Mouse (Mus musculus) myocyte (in vitro differentiated cells): Measurements from ENCODE around the gene Lrrc63. TPM values are rescaled to one million over a fixed set of nuclear protein-coding genes. Genes with fewer than 3 reads are reported as not detected.

ENCODE experiments used
- H3K27me3 ChIP-seq: one replicate; pipeline ENCODE4 v1.6.1; 2011; ENCODE audit not compliant: control insufficient read depth, insufficient read depth, insufficient read length
- H3K36me3 ChIP-seq: one replicate; pipeline ENCODE4 v1.6.1; 2011; ENCODE audit not compliant: control insufficient read depth, insufficient read depth
- H3K4me2 ChIP-seq: one replicate; pipeline ENCODE4 v1.6.1; 2011; ENCODE audit warnings: low read depth, control low read depth
- H3K4me3 ChIP-seq: one replicate; pipeline ENCODE4 v1.5.1; 2011; ENCODE audit warnings: mild to moderate bottlenecking, control low read depth, moderate library complexity
- H3K79me2 ChIP-seq: one replicate; pipeline ENCODE4 v1.6.1; 2011; ENCODE audit not compliant: control insufficient read depth, insufficient read depth
- H3ac ChIP-seq: one replicate; pipeline ENCODE4 v1.6.1; 2011; ENCODE audit not compliant: control insufficient read depth, insufficient read length
- CEBPB ChIP-seq: IDR thresholded peaks from 2 replicates; pipeline ENCODE4 v1.6.1; 2011; ENCODE audit warnings: mild to moderate bottlenecking, moderate library complexity; ENCODE audit not compliant: poor library complexity, insufficient read depth, severe bottlenecking
- E2F4 ChIP-seq: IDR thresholded peaks from one replicate; pipeline ENCODE4 v1.6.1; 2011; ENCODE audit warnings: mild to moderate bottlenecking, control low read depth, moderate library complexity; ENCODE audit not compliant: insufficient read depth
- MAX ChIP-seq: IDR thresholded peaks from one replicate; pipeline ENCODE4 v1.6.1; 2011; ENCODE audit warnings: low read depth, mild to moderate bottlenecking, control low read depth
- MYOD1 ChIP-seq, 3 experiments: IDR thresholded peaks; one replicate each; pipeline ENCODE4 v1.6.1; 2011; ENCODE audit warnings: control low read depth in 2 of 3, low read depth in 2 of 3, mild to moderate bottlenecking in 2 of 3, moderate library complexity in 1 of 3; ENCODE audit not compliant: insufficient read length in 2 of 3, control insufficient read depth in 1 of 3
- MYOG ChIP-seq, 3 experiments: IDR thresholded peaks; one replicate each; pipeline ENCODE4 v1.6.1; 2011; ENCODE audit warnings: control low read depth in 2 of 3, low read depth in 2 of 3, mild to moderate bottlenecking in 2 of 3; ENCODE audit not compliant: insufficient read length in 2 of 3, control insufficient read depth in 1 of 3, insufficient read depth in 1 of 3
- POLR2A ChIP-seq: IDR thresholded peaks from one replicate; pipeline ENCODE4 v1.6.1; 2011; ENCODE audit warnings: low read depth, mild to moderate bottlenecking, control low read depth, moderate library complexity; ENCODE audit not compliant: insufficient read length
- POLR2AphosphoS2 ChIP-seq: IDR thresholded peaks from one replicate; pipeline ENCODE4 v1.6.1; 2011; ENCODE audit warnings: low read depth, control low read depth; ENCODE audit not compliant: insufficient read length
- REST ChIP-seq: IDR thresholded peaks from one replicate; pipeline ENCODE4 v1.6.1; 2011; ENCODE audit warnings: mild to moderate bottlenecking, control low read depth, moderate library complexity; ENCODE audit not compliant: insufficient read depth, insufficient read length
- SRF ChIP-seq: IDR thresholded peaks from one replicate; pipeline ENCODE4 v1.6.1; 2011; ENCODE audit warnings: low read depth; ENCODE audit not compliant: control insufficient read depth, insufficient read length
- TCF12 ChIP-seq: IDR thresholded peaks from one replicate; pipeline ENCODE4 v1.6.1; 2011; ENCODE audit warnings: mild to moderate bottlenecking, control low read depth; ENCODE audit not compliant: poor library complexity, insufficient read depth, severe bottlenecking
- TCF3 ChIP-seq: IDR thresholded peaks from one replicate; pipeline ENCODE4 v1.6.1; 2011; ENCODE audit warnings: low read depth, control low read depth; ENCODE audit not compliant: insufficient read length
- USF1 ChIP-seq: IDR thresholded peaks from one replicate; pipeline ENCODE4 v1.6.1; 2011; ENCODE audit warnings: low read depth, mild to moderate bottlenecking, control low read depth, moderate library complexity
- polyA plus RNA-seq: library from polyadenylated mRNA; unstranded; fragments of >200 nt; fragmentation: generic; extraction: Trizol; gene quantifications from one replicate; pipeline ENCODE4 v1.2.1, GENCODE M21; 2012; ENCODE audit warnings: missing spikeins

Gene Lrrc63
- polyA plus RNA-seq, 1 experiment, result not detected

DNA sequence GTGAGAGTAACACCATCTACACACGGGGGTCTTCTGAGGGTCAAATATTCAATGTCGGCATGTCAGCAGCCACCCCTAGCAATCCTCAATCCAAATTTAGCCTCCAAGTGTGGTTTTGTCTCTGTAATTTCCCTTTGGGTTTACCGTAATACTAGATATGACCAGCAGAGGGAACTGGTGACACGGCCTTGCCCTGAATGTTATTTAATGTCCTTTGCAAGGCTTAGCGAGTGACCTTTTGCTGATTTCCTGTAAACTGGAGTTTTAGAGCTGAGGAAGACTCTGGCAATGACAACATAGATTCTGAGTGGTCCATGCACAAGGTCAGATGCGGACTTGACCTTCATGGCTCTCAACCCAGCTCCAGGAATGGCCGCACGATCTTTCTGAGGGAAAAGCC, 70.1 kb downstream of the Lrrc63 start:
- Histone ChIP-seq H3K4me3 (no peak overlapping the region), H3K36me3 (no peaks in the 10 kb centered on the region), H3ac (no peak overlapping the region), H3K27me3 (no peaks in the 10 kb centered on the region), H3K79me2 (no peaks in the 10 kb centered on the region), H3K4me2 (peak overlapping the region; percentile 38)
- no peak for TF ChIP-seq MYOG (IDR thresholded peaks at IDR 0.05; ENCODE audit: control insufficient read depth in 1 of 3, insufficient read depth in 1 of 3, insufficient read length in 2 of 3, low read depth in 2 of 3)
- TF ChIP-seq TCF3, result no peak
- TF ChIP-seq MAX, result no peak
- no peak for TF ChIP-seq REST
- no peak for TF ChIP-seq MYOD1 (IDR thresholded peaks at IDR 0.05; ENCODE audit: control insufficient read depth in 1 of 3, insufficient read length in 2 of 3, low read depth in 2 of 3)
- no peak for TF ChIP-seq POLR2A
- TF ChIP-seq TCF12, result no peak

DNA sequence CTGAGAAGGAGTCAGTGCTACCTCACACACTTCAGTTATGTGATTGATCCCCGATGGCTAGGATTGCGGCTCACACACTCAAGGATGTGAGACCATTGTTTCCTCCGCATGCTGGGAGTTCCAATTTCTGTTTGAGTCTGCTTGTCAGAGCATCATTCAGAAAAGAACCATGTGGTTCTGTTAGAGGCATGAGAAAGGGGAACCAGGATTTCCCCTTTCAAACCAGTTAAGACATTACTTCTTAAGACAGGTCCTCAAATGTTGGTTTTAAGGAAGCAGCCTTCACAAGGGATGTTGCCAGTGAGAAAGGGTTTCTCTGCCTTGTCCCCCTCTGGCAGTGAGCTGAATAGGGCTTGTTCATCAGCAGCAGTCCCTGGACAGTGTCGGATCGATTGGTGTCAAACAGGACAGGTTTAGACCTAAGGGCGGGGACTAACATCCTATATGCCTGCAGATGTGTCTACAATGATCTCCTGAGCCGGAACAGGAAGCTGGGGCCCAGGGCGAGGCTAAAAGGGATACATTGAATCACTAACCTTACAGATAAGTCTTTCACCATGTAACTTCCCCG, 73.7 kb downstream of the Lrrc63 start:
- no peaks in the 10 kb centered on the region for H3K36me3 ChIP-seq
- TF ChIP-seq MAX (no peak), TCF12 (no peak), CEBPB (no peak), MYOG (IDR thresholded peaks at IDR 0.05; ENCODE audit: control insufficient read depth in 1 of 3, insufficient read depth in 1 of 3, insufficient read length in 2 of 3, low read depth in 2 of 3) (no peak), POLR2AphosphoS2 (no peak), MYOD1 (IDR thresholded peaks at IDR 0.05; ENCODE audit: control insufficient read depth in 1 of 3, insufficient read length in 2 of 3, low read depth in 2 of 3) (no peak), USF1 (no peak), REST (no peak), POLR2A (no peak), SRF (no peak), E2F4 (no peak), TCF3 (no peak)

DNA sequence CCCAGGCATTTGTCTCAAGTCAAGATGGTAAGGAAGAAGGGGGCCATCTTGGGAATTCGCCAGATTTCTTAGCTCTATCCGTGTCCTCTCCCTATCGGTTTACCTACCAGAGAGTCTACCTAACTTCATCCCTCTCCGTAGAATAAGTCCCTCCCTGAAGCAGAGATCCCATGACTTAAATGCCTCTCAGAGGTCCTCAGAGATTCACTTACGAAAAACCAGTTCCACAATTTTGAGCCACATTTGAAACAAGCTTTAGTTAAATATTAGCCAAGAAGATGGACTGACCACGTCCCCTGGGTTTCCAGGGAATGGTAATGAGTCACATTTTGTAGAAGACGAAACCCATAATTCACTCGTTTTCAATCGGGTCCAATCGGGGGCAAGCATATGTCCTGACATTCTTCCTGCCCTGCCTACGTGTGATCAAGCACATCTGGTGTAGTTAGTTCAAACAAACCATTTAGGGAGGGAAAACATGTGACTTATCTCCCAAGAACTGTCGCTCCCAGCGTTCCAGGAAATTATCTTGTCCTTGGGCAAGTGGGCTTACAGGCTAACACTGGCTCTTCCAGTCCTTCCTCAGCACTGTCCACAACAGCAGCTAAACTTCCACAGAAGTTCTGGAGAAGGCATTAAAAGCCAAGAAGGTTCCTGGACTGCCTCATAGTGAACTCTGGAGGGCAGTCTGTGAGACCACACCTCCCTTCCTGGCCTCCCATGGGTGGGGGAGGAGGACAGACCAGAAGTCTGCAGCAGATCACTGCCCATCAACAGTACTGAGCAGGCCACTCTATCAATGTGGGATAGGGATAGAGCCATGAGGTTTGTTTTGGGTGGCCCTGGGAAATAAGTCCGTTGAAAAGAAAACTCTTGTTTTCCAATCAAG, 76.0 kb downstream of the Lrrc63 start:
- Histone ChIP-seq H3K4me2 (no peak overlapping the region), H3K27me3 (no peaks in the 10 kb centered on the region), H3K36me3 (no peaks in the 10 kb centered on the region), H3K79me2 (no peaks in the 10 kb centered on the region), H3ac (no peak overlapping the region), H3K4me3 (no peak overlapping the region)
- TF ChIP-seq CEBPB, result no peak
- no peak for TF ChIP-seq MYOD1 (IDR thresholded peaks at IDR 0.05; ENCODE audit: control insufficient read depth in 1 of 3, insufficient read length in 2 of 3, low read depth in 2 of 3)
- TF ChIP-seq MAX, result no peak
- no peak for TF ChIP-seq MYOG (IDR thresholded peaks at IDR 0.05; ENCODE audit: control insufficient read depth in 1 of 3, insufficient read depth in 1 of 3, insufficient read length in 2 of 3, low read depth in 2 of 3)
- TF ChIP-seq TCF12, result no peak
- no peak for TF ChIP-seq SRF
- TF ChIP-seq E2F4, result no peak
- no peak for TF ChIP-seq TCF3
- no peak for TF ChIP-seq POLR2AphosphoS2
- TF ChIP-seq POLR2A, result no peak
- TF ChIP-seq USF1, result no peak
- no peak for TF ChIP-seq REST

More for the DNA sequence above, 73.7 kb downstream of the Lrrc63 start:
- H3K4me3 ChIP-seq, result no peak overlapping the region
- no peaks in the 10 kb centered on the region for H3K27me3 ChIP-seq
- H3K4me2 ChIP-seq, result no peak overlapping the region
- H3ac ChIP-seq, result no peak overlapping the region
- H3K79me2 ChIP-seq, result no peaks in the 10 kb centered on the region

DNA sequence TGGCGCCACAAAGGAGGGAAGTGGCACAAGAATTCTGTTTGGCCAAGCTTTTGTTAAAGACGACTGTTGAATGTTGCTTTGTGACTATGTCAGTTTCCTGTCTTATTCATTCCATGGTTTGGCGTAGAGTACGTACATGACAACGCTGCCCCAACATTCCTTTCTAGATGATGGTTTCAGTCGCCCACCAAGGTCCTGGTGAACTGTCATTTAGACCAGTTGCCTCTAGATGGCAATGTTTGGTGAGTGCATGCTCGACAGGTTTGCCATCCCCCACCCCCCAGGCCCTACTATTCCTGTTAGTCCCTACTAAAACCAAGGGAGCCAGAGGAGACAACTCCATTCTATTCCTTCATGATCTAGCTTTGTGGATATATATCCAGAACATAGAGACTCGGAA, 78.2 kb downstream of the Lrrc63 start:
- Histone ChIP-seq H3ac (no peak overlapping the region), H3K4me2 (no peak overlapping the region), H3K79me2 (no peaks in the 10 kb centered on the region), H3K36me3 (no peaks in the 10 kb centered on the region), H3K4me3 (no peak overlapping the region), H3K27me3 (no peaks in the 10 kb centered on the region)
- TF ChIP-seq SRF (no peak), USF1 (no peak), TCF12 (no peak), MYOD1 (IDR thresholded peaks at IDR 0.05; ENCODE audit: control insufficient read depth in 1 of 3, insufficient read length in 2 of 3, low read depth in 2 of 3) (no peak), MAX (no peak), POLR2A (no peak), E2F4 (no peak), POLR2AphosphoS2 (no peak), TCF3 (no peak), REST (no peak), CEBPB (no peak), MYOG (IDR thresholded peaks at IDR 0.05; ENCODE audit: control insufficient read depth in 1 of 3, insufficient read depth in 1 of 3, insufficient read length in 2 of 3, low read depth in 2 of 3) (no peak)
